Mouse (Mus musculus) kidney, postnatal 36 days (tissue): ENCODE data around the gene Arhgap4.

ENCODE experiments used
- DNase-seq, 2 experiments: peaks; one replicate each; pipeline ENCODE4 v3.0.0; 2021 to 2022; ENCODE audit warnings: mixed read lengths in 2 of 2

Arhgap4 gene

DNA sequence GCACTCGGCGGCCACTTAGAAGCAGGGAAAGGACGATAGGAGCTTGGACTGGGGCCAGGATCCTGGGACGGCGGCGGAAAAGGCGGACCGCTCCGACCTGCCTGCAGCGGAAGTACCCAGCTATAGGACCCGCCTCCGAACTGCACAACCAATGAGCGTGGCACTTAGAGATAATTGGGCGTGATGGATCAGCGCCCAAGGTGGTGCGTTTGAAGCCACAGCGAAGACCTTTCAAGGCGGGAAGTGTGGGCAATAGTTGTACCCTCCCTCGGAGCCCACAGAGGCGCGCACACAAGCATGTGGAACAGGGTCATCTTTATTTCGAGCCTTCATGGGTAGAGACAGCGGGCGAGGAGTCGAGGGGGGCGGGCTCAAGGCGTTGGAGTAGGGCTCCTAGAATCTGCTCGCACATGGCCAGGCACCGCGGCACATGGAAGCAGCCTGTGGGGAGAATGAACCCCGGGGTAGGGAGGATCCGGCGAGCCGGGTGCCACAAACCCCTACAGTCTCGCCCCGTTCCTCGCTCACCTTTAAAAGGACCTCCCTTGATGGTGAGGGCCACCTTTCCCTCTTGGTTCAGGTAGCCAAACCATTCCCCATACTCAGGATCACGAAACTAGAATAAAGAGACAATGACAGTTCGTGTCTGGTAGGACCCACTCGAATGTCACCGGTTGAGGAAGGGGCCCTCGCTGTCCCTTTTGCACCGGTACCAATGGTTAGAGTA lies at the start of gene Arhgap4, which contains the start of gene Naa10:
Gene Arhgap4, minus strand, starts transcription at position 48 of the 727 bp plus-strand sequence.
Gene Naa10, minus strand, starts transcription at position 122 of the 727 bp plus-strand sequence.
- DNase-seq, result peak; percentile 90 to 94

DNA sequence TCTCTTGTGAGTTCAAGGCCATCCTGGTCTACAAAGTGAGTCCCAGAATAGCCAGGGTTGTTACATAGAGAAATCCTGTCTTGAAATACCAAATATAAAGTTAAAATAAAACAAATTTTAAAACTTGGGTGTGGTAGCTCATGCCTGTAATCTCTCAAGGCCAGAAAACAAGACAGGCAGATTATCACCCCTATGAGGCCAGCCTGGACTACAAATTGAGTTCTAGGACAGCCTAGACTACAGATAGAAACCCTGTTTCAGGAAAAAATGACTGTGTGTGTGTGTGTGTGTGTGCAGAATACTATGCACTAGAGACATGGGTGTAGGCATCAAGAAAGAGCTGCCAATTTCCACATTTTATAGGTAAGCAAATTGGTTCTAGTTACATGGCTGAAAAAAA lies 49.1 kb upstream of the Arhgap4 start:
- DNase-seq, result no peak

- DNase-seq, result no peak
These were observed 48.1 kb upstream of the Arhgap4 start for GRCm38 (mm10) chrX:73969729-73970128.

GRCm38 (mm10) chrX:73969167-73969566 lies 47.5 kb upstream of the Arhgap4 start:
- DNase-seq, result no peak

DNA sequence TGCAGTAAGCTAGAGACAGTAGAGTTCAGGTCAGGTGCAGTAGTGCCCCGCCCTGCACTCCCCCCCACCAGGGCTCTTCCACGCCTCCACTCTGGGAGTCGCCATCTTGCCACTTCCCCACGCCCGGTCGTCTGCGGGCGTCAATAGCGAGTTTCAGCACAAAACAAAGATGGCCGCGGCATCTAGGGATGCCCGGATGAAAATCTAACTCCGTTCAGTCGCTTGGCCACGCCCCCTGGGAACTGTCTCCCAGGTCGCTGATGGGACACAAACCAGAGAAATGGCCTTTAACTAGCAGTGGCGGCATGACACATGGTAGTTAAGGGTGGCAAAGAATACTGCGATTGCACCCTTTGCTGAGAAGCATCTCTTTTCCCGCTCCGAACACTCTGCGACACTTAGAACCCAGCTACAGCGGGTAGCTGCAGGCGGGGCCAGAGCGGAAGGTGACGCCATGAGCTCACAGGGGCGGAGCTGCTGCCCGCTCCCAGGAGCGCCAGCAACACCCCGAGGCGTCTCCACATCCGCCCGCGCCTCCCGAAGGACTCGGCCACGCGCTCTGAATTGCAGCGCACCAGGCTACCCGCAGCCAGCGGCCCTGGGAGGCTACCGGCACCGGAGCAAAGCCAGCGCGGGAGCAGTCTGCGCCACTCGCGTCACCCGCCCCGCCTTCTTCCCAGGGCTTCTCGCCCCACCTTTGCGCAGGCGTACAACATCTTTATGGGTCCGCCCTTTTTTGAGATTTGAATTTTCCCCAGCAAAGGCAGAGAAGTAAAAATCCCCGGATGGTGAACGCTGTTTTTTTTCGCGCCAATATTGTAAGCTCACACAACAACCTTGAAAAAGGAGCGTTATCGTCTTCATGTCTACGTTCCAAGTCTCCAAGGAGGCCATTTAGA lies 45.8 kb upstream of the Arhgap4 start:
- peak; percentile 91 for DNase-seq

DNA sequence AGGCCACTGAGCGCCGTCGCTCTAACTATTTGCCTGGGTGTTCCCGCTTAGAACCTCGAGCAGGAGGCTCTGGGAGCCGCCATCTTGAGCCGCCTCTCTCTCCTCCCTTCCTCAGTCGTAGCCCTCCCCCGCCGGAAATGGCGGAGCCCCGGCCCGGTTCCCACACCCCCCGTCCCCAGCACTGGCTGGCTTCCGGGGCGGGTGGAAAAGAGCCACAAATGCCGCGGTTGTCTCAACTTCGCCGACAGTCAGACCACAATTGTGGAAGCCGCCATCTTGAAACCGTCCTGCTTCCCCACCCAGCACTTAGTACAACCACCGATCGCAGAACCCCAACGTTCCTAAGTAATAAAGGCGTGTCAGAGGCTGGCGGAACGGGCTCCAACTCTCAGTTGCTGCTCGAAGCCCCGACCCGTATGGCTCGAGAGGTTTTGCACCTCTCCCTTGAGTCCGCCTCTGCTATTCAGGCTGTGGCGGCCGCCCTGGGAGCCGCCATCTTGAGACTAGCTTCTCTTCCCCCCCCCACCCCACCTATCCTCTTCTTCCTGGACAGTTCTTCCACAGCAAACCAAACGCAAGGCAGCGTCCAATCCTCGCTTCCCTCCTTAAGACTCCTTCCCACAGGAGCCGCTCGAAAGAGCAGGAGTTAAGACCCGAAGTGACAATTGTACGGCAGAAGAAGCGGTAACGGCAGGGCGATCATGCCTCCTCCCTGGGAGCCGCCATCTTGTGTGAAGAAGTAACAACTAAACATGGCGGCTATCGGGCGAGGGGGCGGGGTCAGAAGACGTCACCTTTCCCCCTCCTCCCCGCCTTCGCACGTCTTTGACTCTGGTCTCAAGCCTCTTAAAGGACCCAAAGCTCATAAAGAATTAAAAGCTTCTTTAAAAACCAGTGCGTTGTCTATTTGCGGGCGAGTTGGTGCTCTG lies 44.8 kb upstream of the Arhgap4 start, which contains the start of gene Hcfc1:
Gene Hcfc1, minus strand, starts transcription at position 110 of the 929 bp plus-strand sequence.
- DNase-seq, result peak; percentile 92 to 93

GRCm38 (mm10) chrX:73965307-73965706 lies 43.6 kb upstream of the Arhgap4 start:
- DNase-seq, result peak; percentile 48 to 68

- DNase-seq, result peak in 1 of 2 experiments; percentile 36
These were observed 42.7 kb upstream of the Arhgap4 start for GRCm38 (mm10) chrX:73964363-73964762.

- no peak for DNase-seq
These were observed 33.3 kb upstream of the Arhgap4 start for GRCm38 (mm10) chrX:73954988-73955387.

GRCm38 (mm10) chrX:73952603-73953002 lies 30.9 kb upstream of the Arhgap4 start:
- no peak for DNase-seq

- peak in 1 of 2 experiments; percentile 4 for DNase-seq
These were observed 27.7 kb upstream of the Arhgap4 start for GRCm38 (mm10) chrX:73949341-73949740.

DNA sequence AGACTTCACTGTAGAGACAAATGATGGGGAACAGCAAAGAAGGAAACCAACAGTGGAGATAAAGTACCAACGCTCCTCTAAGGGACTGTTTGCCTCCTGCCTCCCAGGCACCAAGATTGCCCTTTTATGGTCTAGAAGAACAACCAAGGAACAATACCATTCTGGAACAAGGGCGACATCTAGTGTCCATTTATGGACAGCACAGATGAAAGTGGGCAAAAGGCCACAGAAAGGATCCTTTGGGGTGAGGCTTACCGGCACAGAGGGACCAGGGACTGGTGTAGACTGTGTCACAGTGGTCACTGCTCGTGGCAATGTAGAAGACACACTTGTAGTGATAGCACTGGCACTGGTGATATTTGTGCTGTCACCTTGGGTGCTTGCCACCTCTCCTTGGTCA lies 27.0 kb upstream of the Arhgap4 start:
- DNase-seq, result peak; percentile 56 to 64

DNA sequence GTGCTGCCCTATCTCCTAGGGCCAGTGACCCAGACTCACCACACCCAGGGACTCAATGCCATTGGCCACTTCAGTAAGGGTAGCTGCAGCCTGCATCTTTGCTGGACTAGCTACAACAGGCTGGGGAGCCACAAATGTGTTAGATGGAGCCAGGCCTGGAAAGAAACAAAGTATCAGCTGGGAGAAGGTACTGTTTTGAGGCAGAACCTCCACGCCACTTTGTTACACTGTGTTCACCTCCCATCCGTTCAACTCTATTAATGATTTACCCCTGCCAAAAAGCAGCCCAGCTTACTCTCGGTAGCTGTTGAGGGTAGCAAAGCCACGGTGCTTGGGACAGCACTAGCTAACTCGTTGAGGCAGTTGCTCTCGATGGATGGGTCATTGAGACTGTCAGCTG lies 25.2 kb upstream of the Arhgap4 start:
- DNase-seq, result no peak

DNA sequence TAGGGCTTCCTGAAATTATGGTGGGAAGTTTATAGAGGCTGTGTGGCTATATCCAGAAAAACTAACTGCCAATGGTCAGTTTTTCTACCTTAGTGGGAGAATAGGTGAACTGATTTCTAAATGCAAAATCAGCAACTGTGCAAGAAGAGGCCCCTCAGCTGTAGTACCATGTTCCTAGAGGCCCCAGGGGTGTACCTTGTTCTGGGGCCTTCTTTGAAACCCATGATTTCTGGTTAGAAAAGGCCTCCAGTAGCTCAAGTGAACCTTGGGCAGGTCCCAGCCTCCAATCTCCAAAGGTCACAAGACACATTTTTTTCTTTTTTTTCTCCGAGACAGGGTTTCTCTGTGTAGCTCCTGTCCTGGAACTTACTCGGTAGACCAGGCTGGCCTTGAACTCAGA lies 20.6 kb upstream of the Arhgap4 start:
- no peak for DNase-seq

DNA sequence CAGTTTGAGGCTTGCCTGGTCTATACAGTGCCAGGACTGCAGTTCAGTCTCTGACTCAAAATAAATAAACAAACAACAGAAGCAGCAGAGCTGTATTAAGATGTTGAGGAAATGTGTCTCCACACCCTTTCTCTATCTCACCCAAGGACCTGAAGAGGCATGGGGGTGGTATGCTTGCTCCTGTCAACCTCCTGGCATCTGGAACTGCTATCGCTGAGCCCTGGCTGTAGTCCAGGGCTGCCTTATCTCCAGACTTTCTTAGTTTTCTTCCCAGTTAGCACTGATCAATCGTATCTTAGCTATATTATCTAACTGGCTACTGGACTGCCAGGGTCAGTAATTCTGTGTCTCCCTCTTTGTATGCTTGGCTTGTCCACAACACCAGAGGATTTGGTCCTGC lies 20.2 kb upstream of the Arhgap4 start:
- DNase-seq, result no peak

DNA sequence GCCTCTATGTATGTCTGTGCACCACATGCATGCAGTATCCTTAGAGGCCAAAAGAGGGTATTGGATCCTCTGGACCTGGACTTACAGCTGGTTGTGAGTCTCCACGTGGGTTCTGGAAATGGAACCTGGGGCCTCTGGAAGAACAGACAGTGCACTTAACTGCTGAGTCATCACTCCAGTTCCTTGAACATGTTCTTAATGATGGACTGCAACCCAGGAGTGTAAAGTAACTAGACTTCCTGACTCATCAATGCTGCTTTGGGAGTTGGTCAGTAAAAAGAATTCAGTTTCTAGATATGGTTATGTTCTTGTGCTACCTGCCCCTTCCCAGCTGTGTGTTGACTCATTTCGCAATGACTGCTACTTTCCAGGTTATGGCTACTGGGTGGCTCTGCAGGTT lies 10.2 kb upstream of the Arhgap4 start:
- no peak for DNase-seq

DNA sequence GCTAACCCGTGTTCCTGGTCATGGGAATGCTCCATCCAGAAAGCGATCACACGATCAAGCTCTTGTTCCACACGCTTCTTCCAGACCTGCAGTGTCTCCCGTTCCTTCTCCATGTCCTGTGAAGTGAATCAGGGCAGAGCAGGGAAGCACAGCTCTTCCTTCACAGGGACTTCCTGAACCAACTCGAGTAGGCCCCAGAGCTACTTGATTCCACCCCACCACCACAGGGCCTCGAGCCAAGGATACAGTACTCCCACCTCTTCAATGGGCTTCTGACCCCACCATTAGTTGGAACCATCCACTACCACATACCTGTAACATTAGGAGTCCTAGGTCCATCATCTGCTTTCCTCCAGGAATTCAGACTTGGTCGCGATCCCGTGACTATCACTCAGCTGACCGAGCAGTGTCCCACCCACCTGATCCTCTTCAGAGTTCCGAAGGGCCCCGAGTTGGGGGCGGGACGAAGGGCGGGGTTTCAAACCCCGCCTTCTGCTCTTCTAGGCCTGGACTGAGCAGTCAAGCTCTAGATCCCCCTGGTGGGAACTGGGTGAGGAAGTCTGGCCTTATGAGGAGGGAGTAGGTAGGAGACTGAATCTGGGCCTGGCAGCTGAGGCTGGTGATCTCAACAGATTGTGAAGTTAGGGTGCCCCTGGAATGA lies 8.9 kb upstream of the Arhgap4 start, which contains the start of gene Renbp:
Gene Renbp, minus strand, starts transcription at position 449 of the 661 bp plus-strand sequence.
- DNase-seq, result peak; percentile 86 to 88

DNA sequence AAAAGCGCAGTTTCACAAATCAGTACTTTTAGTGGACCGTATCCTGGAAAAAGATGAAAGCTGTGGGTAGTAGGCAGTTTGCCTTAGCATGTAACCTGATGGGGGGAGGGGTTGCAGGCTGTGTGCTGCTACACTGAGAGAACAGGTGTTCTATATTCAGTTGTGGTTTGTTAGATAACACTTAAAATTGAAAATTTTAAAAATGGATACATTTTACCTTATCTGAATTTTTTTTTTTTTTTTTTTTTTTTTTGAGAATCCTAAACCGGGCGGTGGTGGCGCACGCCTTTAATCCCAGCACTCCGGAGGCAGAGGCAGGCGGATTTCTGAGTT lies 846 bp upstream of the Arhgap4 start:
- DNase-seq, result no peak

- no peak for DNase-seq
These were observed 316 bp downstream of the Arhgap4 start for GRCm38 (mm10) chrX:73921285-73921822.

GRCm38 (mm10) chrX:73918631-73919030 lies 3.0 kb downstream of the Arhgap4 start:
- no peak for DNase-seq

DNA sequence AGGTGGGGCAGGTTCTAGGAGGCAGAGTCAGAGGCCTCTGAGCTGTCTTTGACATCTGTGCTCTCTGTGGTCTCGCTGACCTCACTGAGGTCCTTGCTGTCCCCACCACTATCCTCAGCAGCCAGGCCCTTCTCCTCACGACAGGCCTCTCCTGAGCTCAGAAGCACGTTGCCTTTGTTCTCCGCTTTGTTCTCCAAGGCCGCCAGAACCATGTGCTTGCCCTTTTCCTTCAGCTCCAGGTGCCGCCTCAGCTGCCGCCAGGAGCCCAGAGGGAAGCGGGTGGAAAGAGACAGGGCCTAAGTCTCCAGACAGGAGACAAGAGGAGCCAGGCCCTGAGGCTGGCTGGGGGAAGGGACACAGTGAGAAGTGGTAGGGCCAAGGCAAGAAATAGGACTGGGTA lies 4.7 kb downstream of the Arhgap4 start:
- no peak for DNase-seq
